Mouse (Mus musculus) erythroblast, adult 5-6 weeks (primary cell): ENCODE data around the gene Frem2. TPM values are rescaled to one million over a fixed set of nuclear protein-coding genes. Genes with fewer than 3 reads are reported as not detected.

Experiments used
- ATAC-seq: replicated peaks from 2 replicates; pipeline ENCODE4 v1.8.0; 2016; ENCODE audit warnings: moderate number of reproducible peaks, mild to moderate bottlenecking, moderate TSS enrichment, inconsistent platforms; ENCODE audit not compliant: poor library complexity, low FRiP score, severe bottlenecking
- total RNA-seq, 2 experiments: library from RNA; stranded (forward) in 1 of 2; stranded (reverse) in 1 of 2; fragments of 150-400 nt in 1 of 2; fragments of 200-764, 138-1000 nt in 1 of 2; gene quantifications; 2 replicates each; pipeline versions ENCODE4 v1.2.3 to v1.2.4; 2015 to 2017; ENCODE audit warnings: low replicate concordance in 2 of 2

Gene Frem2
- total RNA-seq, 2 experiments from 2014 or later: not detected

- no peak for ATAC-seq
Observed at GRCm38 (mm10) chr3:53561813-53562212, 95.3 kb downstream of the Frem2 start.

GRCm38 (mm10) chr3:53559056-53559455 is 98.1 kb downstream of the Frem2 start:
- no peak for ATAC-seq

GRCm38 (mm10) chr3:53558230-53558629 is 98.9 kb downstream of the Frem2 start:
- ATAC-seq: no peak

- no peak for ATAC-seq
Observed at GRCm38 (mm10) chr3:53557388-53558214, 99.6 kb downstream of the Frem2 start.

- ATAC-seq: no peak
Observed at GRCm38 (mm10) chr3:53555031-53555952, 101.9 kb downstream of the Frem2 start.

GRCm38 (mm10) chr3:53552691-53553090 is 104.5 kb downstream of the Frem2 start:
- ATAC-seq: no peak

- no peak for ATAC-seq
Observed at GRCm38 (mm10) chr3:53532091-53532490, 125.1 kb downstream of the Frem2 start.

- no peak for ATAC-seq
Observed at GRCm38 (mm10) chr3:53530305-53530704, 126.8 kb downstream of the Frem2 start.

GRCm38 (mm10) chr3:53525737-53526136 is 131.4 kb downstream of the Frem2 start:
- no peak for ATAC-seq

GRCm38 (mm10) chr3:53522794-53523193 is 134.4 kb downstream of the Frem2 start:
- ATAC-seq: no peak

GRCm38 (mm10) chr3:53514221-53515065 is 142.7 kb downstream of the Frem2 start:
- ATAC-seq: no peak

- ATAC-seq: no peak
Observed at GRCm38 (mm10) chr3:53513096-53513495, 144.1 kb downstream of the Frem2 start.

GRCm38 (mm10) chr3:53502428-53502827 is 154.7 kb downstream of the Frem2 start:
- ATAC-seq: no peak

- no peak for ATAC-seq
Observed at GRCm38 (mm10) chr3:53498351-53498905, 158.7 kb downstream of the Frem2 start.

GRCm38 (mm10) chr3:53488353-53488752 is 168.8 kb downstream of the Frem2 start, which contains the start of gene Stoml3:
Gene Stoml3 (plus strand): TSS chr3:53488653.
- ATAC-seq: no peak

- no peak for ATAC-seq
Observed at GRCm38 (mm10) chr3:53486996-53487576, 170.1 kb downstream of the Frem2 start.

GRCm38 (mm10) chr3:53486561-53486960 is 170.6 kb downstream of the Frem2 start:
- ATAC-seq: no peak

GRCm38 (mm10) chr3:53483414-53484059 is 173.6 kb downstream of the Frem2 start:
- ATAC-seq: no peak
